Mouse (Mus musculus): Measurements from ENCODE around the gene Vmn1r184. TPM values are rescaled to one million over a fixed set of nuclear protein-coding genes. Genes with fewer than 3 reads are reported as not detected.
"Not testable (repeated sequence)": the region's sequence is repeated elsewhere in the genome, so short reads cannot be mapped to it uniquely, and the experiment has no call there.

Vmn1r184 gene
- not detected in 2 replicates for total RNA-seq (2012; rRNA removed)
- not detected in 2 replicates for total RNA-seq (2014; rRNA removed)
- polyA plus RNA-seq (2012; ENCODE audit: insufficient read length, low read depth) = not detected in 2 replicates

DNA sequence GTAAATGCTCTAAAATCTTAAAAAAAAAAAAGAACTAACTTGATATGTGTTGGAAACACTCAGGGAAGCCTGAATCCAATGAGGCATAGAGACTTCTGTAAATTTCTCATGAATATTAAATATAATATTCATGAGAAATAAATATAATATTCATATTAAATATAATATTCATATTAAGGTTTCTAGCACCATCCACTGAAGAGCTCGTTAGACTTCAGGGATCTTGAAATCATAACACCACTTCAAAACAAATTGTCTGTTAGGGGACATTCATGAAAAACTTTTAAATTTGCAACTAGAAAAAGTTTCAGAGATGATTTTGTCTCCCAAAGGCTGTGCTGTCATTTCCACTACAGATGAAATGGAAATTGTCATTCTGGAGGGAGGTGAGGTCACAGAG is at the start of gene Vmn1r184:
Vmn1r184 (plus strand) TSS at position 301 of the 400 bp plus-strand sequence.
- H3K9me3 ChIP-seq (replicated peaks; ENCODE audit: low read length); H3K27ac ChIP-seq (ENCODE audit: insufficient read depth, low read depth); DNase-seq (ENCODE audit: extremely low read depth); H3K27me3 ChIP-seq (replicated peaks); H3K9ac ChIP-seq (ENCODE audit: insufficient read depth, low read depth); H3K4me3 ChIP-seq (replicated peaks in 1 of 3; ENCODE audit: low read depth in 2 of 3, low read length in 2 of 3, poor library complexity in 1 of 3); H3K79me2 ChIP-seq (replicated peaks; ENCODE audit: control insufficient read depth, extremely low read depth, insufficient read depth, poor library complexity, severe bottlenecking); H3K36me3 ChIP-seq (replicated peaks in 1 of 2; ENCODE audit: control insufficient read depth in 1 of 2, insufficient read depth in 1 of 2, low read length in 1 of 2); in situ Hi-C loops (cut with MboI; ENCODE audit: low pct_ligation_motif_present, low pct_unique_long_range_greater_than_20kb, low sequenced_read_pairs); H3K4me1 ChIP-seq (ENCODE audit: control insufficient read depth in 1 of 2, insufficient read depth in 2 of 2); H3K4me2 ChIP-seq (ENCODE audit: insufficient read depth, low read depth, poor library complexity, severe bottlenecking); dilution Hi-C loops (cut with MboI; ENCODE audit: extremely low pct_ligation_motif_present, extremely low pct_unique_long_range_greater_than_20kb, low sequenced_read_pairs): not testable (repeated sequence)

DNA sequence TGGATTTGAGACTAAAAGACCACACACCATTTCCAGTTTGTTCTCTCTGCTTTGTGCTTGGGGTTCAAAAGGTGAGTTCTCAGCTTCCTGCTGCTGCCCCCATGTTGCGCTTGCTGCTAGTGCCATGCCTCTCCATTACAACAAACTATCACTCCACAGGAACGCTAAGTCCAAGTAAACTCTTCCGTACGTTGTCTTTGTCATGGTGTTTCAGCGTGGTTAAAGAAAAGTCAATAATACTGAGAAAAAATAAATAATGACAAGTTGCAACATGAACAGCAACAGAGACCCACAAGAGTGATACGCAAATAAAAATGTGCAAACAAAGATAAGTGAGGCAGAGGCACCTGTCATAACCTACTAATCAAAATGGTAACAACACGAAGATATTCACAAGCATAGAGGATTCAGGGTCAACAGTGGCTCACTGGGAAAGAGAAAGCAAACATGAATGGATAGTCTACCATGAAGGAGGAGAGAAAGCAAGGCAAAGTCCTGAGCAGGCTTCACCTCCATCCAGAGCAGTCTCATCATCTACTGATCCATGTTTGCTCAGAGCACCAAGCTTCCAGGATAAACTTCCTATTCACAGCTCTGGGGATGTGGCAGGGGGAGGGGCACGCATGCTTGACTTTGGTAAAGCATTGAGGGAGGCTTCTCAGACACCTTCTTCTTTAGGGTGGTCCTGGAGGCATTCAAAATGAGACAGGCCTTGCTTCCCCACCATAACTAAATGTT is 43.5 kb downstream of the Vmn1r184 start:
- H3K4me3 ChIP-seq (replicated peaks in 1 of 3; ENCODE audit: low read depth in 2 of 3, low read length in 2 of 3, poor library complexity in 1 of 3); H3K79me2 ChIP-seq (replicated peaks; ENCODE audit: control insufficient read depth, extremely low read depth, insufficient read depth, poor library complexity, severe bottlenecking); H3K9me3 ChIP-seq (replicated peaks; ENCODE audit: low read length); H3K27ac ChIP-seq (ENCODE audit: insufficient read depth, low read depth); H3K9ac ChIP-seq (ENCODE audit: insufficient read depth, low read depth); H3K4me1 ChIP-seq (ENCODE audit: control insufficient read depth in 1 of 2, insufficient read depth in 2 of 2); H3K27me3 ChIP-seq (replicated peaks); H3K4me2 ChIP-seq (ENCODE audit: insufficient read depth, low read depth, poor library complexity, severe bottlenecking); in situ Hi-C loops (cut with MboI; ENCODE audit: low pct_ligation_motif_present, low pct_unique_long_range_greater_than_20kb, low sequenced_read_pairs); H3K36me3 ChIP-seq (replicated peaks in 1 of 2; ENCODE audit: control insufficient read depth in 1 of 2, insufficient read depth in 1 of 2, low read length in 1 of 2); DNase-seq (ENCODE audit: extremely low read depth); dilution Hi-C loops (cut with MboI; ENCODE audit: extremely low pct_ligation_motif_present, extremely low pct_unique_long_range_greater_than_20kb, low sequenced_read_pairs): not testable (repeated sequence)

DNA sequence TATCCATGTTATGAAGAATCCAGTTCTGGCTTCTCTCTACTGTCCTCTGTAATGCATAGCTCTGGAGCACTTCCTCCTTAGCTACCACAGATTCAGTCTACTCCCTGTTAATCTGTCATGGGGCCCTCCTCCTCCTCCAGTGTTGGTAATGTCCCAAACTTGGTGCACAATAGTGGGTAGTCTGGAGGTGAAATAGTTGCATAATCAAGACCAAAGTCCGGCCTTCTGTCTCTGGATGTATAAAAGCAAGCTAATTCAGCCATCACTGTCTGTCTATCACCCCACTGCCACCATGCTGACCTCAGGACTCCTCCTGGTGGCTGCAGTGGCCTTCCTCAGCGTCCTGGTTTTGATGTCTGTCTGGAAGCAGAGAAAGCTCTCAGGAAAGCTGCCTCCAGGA is 46.8 kb downstream of the Vmn1r184 start, which contains the start of gene Cyp2a4:
Cyp2a4 (plus strand) TSS at position 244 of the 400 bp plus-strand sequence.
- H3K27me3 ChIP-seq (replicated peaks); dilution Hi-C loops (cut with MboI; ENCODE audit: extremely low pct_ligation_motif_present, extremely low pct_unique_long_range_greater_than_20kb, low sequenced_read_pairs); H3K4me1 ChIP-seq (ENCODE audit: control insufficient read depth in 1 of 2, insufficient read depth in 2 of 2); H3K4me3 ChIP-seq (replicated peaks in 1 of 3; ENCODE audit: low read depth in 2 of 3, low read length in 2 of 3, poor library complexity in 1 of 3); H3K9ac ChIP-seq (ENCODE audit: insufficient read depth, low read depth); H3K4me2 ChIP-seq (ENCODE audit: insufficient read depth, low read depth, poor library complexity, severe bottlenecking); H3K9me3 ChIP-seq (replicated peaks; ENCODE audit: low read length); DNase-seq (ENCODE audit: extremely low read depth); in situ Hi-C loops (cut with MboI; ENCODE audit: low pct_ligation_motif_present, low pct_unique_long_range_greater_than_20kb, low sequenced_read_pairs); H3K79me2 ChIP-seq (replicated peaks; ENCODE audit: control insufficient read depth, extremely low read depth, insufficient read depth, poor library complexity, severe bottlenecking); H3K36me3 ChIP-seq (replicated peaks in 1 of 2; ENCODE audit: control insufficient read depth in 1 of 2, insufficient read depth in 1 of 2, low read length in 1 of 2); H3K27ac ChIP-seq (ENCODE audit: insufficient read depth, low read depth): not testable (repeated sequence)

DNA sequence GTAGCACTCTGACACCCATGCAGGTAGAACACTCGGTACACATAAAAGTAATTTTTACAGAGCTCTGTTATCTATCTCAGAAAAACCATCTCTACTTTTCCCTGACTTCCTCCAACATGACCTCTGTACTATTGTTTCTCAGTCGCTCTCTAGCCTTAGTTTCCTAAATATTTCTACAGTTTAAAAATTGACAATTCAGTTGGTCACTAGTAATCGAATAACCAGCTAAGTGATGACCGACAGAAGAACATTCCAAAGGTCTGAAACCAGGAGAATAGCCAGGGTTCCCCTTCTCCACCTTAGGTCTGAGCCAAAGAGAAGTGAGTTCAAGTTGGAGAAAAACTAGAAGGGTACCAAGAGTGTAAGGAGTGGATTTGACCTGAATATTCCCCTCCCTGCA is 51.7 kb downstream of the Vmn1r184 start:
- H3K4me3 ChIP-seq (replicated peaks in 1 of 3; ENCODE audit: low read depth in 2 of 3, low read length in 2 of 3, poor library complexity in 1 of 3); H3K9me3 ChIP-seq (replicated peaks; ENCODE audit: low read length); H3K4me1 ChIP-seq (ENCODE audit: control insufficient read depth in 1 of 2, insufficient read depth in 2 of 2); H3K27me3 ChIP-seq (replicated peaks); dilution Hi-C loops (cut with MboI; ENCODE audit: extremely low pct_ligation_motif_present, extremely low pct_unique_long_range_greater_than_20kb, low sequenced_read_pairs); H3K79me2 ChIP-seq (replicated peaks; ENCODE audit: control insufficient read depth, extremely low read depth, insufficient read depth, poor library complexity, severe bottlenecking); H3K9ac ChIP-seq (ENCODE audit: insufficient read depth, low read depth); H3K36me3 ChIP-seq (replicated peaks in 1 of 2; ENCODE audit: control insufficient read depth in 1 of 2, insufficient read depth in 1 of 2, low read length in 1 of 2); H3K27ac ChIP-seq (ENCODE audit: insufficient read depth, low read depth); H3K4me2 ChIP-seq (ENCODE audit: insufficient read depth, low read depth, poor library complexity, severe bottlenecking); DNase-seq (ENCODE audit: extremely low read depth); in situ Hi-C loops (cut with MboI; ENCODE audit: low pct_ligation_motif_present, low pct_unique_long_range_greater_than_20kb, low sequenced_read_pairs): not testable (repeated sequence)

DNA sequence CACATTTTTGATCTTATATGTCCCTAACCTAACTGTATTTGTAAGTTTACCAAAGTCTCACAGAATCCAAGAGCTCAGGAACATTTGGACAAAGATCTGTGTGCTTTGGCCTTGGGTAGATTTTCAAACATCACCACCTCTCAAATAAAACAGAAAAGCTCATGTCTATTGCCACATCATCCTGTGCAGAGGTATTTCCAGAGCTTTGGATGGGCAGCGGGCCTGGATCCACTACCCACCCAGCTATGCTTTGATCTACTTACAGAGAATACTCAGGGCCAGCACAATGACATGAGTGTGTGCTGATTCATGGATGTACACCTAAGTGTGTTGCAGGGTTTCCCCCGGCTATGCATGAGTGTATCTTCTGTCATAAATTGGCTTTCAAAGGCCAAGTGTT is 55.1 kb downstream of the Vmn1r184 start:
- H3K27ac ChIP-seq (ENCODE audit: insufficient read depth, low read depth); H3K4me3 ChIP-seq (replicated peaks in 1 of 3; ENCODE audit: low read depth in 2 of 3, low read length in 2 of 3, poor library complexity in 1 of 3); H3K4me1 ChIP-seq (ENCODE audit: control insufficient read depth in 1 of 2, insufficient read depth in 2 of 2); H3K4me2 ChIP-seq (ENCODE audit: insufficient read depth, low read depth, poor library complexity, severe bottlenecking); H3K36me3 ChIP-seq (replicated peaks in 1 of 2; ENCODE audit: control insufficient read depth in 1 of 2, insufficient read depth in 1 of 2, low read length in 1 of 2); dilution Hi-C loops (cut with MboI; ENCODE audit: extremely low pct_ligation_motif_present, extremely low pct_unique_long_range_greater_than_20kb, low sequenced_read_pairs); H3K27me3 ChIP-seq (replicated peaks); H3K9me3 ChIP-seq (replicated peaks; ENCODE audit: low read length); H3K9ac ChIP-seq (ENCODE audit: insufficient read depth, low read depth); DNase-seq (ENCODE audit: extremely low read depth); in situ Hi-C loops (cut with MboI; ENCODE audit: low pct_ligation_motif_present, low pct_unique_long_range_greater_than_20kb, low sequenced_read_pairs); H3K79me2 ChIP-seq (replicated peaks; ENCODE audit: control insufficient read depth, extremely low read depth, insufficient read depth, poor library complexity, severe bottlenecking): not testable (repeated sequence)

DNA sequence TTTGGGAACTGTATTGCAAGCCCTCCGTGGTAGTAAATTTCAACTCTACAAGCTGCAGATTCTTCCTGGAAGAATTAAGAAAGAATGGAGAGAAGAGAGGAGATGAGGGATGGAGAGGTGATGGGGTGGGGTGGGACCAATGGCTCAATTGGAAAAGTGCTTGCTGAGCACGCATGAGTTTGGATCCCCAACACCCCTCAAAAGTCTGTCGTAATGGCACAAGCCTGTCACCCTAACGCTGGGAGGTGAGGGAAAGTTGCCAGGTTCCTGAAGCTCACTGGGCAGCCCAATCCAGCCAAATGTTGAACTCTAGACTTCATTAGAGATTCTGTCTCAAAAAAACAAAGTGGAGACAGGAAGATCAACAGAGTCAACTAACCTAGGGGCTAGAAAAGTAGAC is 55.7 kb downstream of the Vmn1r184 start:
- H3K9ac ChIP-seq (ENCODE audit: insufficient read depth, low read depth); dilution Hi-C loops (cut with MboI; ENCODE audit: extremely low pct_ligation_motif_present, extremely low pct_unique_long_range_greater_than_20kb, low sequenced_read_pairs); H3K4me1 ChIP-seq (ENCODE audit: control insufficient read depth in 1 of 2, insufficient read depth in 2 of 2); H3K4me3 ChIP-seq (replicated peaks in 1 of 3; ENCODE audit: low read depth in 2 of 3, low read length in 2 of 3, poor library complexity in 1 of 3); H3K27me3 ChIP-seq (replicated peaks); H3K36me3 ChIP-seq (replicated peaks in 1 of 2; ENCODE audit: control insufficient read depth in 1 of 2, insufficient read depth in 1 of 2, low read length in 1 of 2); H3K9me3 ChIP-seq (replicated peaks; ENCODE audit: low read length); H3K27ac ChIP-seq (ENCODE audit: insufficient read depth, low read depth); H3K4me2 ChIP-seq (ENCODE audit: insufficient read depth, low read depth, poor library complexity, severe bottlenecking); in situ Hi-C loops (cut with MboI; ENCODE audit: low pct_ligation_motif_present, low pct_unique_long_range_greater_than_20kb, low sequenced_read_pairs); H3K79me2 ChIP-seq (replicated peaks; ENCODE audit: control insufficient read depth, extremely low read depth, insufficient read depth, poor library complexity, severe bottlenecking); DNase-seq (ENCODE audit: extremely low read depth): not testable (repeated sequence)
